Mouse (Mus musculus): ENCODE data around the gene Zfp748.

The Zfp748 gene

GRCm38 (mm10) chr13:67553730-67554129 is at the start of gene Zfp748:
TSS of gene Zfp748 (minus strand) at chr13:67553830.
- DNase-seq = no peak

GRCm38 (mm10) chr13:67572591-67573189 is 19.1 kb upstream of the Zfp748 start:
- no peak for DNase-seq

DNA sequence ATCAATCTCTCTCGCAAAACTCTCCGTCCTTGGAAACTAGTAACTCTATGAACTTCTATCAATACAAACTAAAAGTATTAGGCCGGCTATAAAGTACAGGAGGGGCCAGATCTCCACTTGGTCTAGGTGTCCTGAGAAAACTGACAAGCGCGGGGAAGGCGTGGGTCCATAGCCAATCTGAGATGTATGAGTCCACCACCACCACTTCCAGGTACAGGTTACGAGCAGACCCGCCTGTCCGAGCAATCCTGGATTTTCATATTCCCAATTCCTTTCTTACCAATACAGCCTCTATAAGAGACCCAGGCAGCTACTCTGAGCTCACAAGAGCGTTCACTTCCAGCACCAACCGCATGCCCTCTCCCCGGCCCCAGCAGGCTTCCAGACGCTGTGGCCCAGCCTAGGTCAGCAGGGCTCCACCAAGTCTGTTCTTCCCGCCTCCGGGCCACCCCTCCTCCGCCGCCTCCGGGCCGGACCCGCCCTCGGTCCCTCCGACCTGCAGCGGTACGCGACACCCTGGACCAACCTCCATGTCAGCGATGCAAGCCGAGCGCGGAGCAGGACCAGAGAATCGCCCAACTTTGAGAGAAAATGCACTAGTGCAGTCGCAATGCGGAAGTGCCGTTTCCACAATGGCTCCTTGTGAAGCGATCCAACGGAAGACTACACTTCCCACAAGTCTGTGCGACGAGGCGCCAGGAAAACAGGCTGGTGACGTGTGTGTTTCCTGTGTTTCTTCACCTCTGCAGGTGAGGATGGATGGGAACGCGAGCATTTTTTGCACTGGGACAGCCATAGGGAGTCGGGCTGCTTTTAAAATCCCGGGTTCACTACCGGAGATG is 904 bp downstream of the Zfp748 start:
- peak; percentile 89 for DNase-seq

GRCm38 (mm10) chr13:67545941-67546340 is 7.7 kb downstream of the Zfp748 start:
- no peak for DNase-seq

GRCm38 (mm10) chr13:67527049-67527730 is 26.4 kb downstream of the Zfp748 start:
- DNase-seq = no peak

DNA sequence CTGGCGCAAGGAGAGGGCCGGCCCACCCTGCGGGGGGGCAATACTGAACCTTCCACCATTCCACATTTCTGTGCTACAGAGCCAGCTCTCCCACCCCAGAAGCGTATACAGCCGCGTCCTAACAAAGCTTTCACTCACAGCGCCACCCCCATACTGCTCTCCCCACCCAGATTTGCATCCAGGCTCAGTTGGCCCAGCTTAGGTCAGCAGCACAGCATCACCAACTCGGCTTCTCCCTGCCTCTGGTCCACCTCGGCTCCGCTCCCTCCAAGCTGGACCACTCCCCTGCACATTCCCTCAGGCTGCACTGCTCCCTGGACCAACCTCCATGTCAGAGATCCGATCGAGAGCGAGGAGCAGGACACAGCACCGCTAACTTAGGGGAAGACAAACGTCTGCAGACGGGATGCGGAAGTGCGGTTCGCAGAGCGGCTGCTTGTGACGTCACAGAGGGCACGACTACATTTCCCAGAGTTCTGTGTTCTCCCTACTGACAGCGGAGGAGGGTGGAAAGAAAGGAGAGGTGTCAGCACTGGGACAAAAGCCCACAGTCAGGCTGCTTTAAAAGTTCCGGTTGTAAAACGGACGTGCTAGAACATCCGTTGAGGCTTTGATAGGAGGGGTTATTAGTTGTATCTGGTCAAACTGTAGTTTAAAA is 27.7 kb downstream of the Zfp748 start, which contains the start of the genes Gm26965 and Zfp87:
Gene Gm26965, minus strand, starts transcription at position 399 of the 658 bp plus-strand sequence.
Gene Zfp87, minus strand, starts transcription at position 425 of the 658 bp plus-strand sequence.
- peak; percentile 93 for DNase-seq

DNA sequence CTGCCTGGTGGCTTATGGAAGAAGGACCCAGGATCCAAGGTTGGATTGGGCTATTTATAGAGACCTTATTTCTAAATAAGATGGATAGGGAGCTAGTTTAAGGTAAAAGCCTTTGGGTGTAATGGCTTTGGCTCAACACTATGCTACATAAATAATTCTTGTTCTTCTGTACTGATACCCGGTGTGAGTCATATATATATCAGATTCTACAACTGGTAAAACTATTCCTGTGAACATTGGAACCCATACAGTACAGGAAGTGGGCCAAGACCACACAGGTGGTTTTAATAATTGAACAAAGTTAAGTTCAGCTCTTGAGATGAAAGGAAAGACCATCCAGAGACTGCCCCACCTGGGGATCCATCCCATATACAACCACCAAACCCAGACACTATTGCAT is 52.7 kb downstream of the Zfp748 start:
- DNase-seq = no peak

DNA sequence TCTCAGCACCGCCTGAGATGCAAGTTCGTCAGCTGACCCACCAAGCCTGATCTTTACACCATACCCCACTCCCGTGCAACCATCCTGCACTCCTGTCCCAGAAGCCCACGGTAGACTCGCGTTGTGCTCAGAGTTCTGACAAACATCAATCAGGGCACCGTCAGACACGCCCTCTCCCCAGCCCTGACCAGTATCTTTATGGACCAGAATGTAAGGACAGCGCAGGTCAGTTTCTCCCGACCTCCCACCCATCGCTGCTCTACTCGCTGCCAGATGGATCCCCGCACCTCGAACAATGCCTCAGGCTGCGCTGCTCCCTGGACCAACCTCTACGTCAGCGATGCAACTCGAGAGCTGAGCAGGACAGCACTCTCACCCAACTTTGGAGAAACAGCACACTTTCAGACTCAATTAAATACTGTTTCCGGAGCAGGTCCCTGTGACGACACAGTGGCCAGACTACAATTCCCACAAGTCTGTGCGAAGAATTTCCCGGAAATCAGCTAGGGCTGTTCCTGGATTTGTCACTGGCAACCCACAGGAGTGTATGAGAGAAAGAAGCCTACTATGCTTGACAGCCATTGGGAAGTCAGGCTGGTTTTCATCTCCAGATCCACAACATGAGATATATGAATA is 53.4 kb downstream of the Zfp748 start, which contains the start of gene Zfp58:
Gene Zfp58, minus strand, starts transcription at position 472 of the 636 bp plus-strand sequence.
- peak; percentile 82 for DNase-seq

- no peak for DNase-seq
Measured at GRCm38 (mm10) chr13:67495631-67496030, 58.0 kb downstream of the Zfp748 start.
